Mouse (Mus musculus): ENCODE results near the gene Rftn2.
"Not testable (repeated sequence)": the region's sequence is repeated elsewhere in the genome, so short reads cannot be mapped to it uniquely, and the experiment has no call there.

Rftn2 gene

DNA sequence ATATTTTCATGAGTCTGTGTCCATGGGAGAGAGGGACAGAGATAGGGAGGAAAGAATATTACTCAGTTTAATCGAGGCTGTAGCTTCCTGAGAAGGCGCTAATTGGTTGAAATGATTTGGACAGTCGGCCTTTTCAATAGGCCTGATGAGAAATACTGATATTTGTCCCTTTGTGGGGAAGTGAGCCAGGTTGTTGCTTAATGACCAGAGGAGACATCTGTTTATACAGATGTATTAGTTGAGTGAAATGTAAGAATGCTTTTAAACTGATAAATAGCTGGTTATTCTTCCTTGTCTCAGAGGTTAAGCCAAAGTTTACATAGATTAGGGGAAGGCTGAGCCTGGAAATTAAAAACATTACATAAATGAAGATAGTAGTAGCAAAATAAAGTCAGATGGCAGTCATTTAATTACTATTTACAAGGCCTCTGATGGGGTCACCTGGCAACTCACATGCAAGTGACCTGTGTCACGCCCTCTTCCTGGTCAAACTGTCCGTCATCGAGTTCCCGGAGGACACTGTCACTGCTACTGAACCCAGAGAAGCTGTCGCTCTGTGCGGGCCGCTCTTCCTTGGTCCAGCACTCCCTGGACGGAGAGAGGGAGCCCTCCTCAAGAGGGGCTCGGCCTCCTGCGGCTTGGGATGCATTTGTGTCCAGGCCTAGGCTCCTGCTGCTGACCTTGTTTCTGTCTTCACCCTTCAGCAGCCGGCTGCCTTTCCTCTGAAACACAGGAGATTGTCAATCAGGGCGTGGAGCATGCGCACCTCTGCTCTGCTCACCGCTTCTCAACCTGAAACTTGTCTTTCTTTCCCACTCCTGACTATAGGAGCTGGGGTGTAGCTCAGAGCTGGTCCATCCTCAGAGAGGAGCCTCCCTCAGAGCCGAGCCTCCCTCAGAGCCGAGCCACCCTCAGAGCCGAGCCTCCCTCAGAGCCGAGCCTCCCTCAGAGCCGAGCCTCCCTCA is 54.9 kb downstream of the Rftn2 start:
- DNase-seq (ENCODE audit: low read depth), result no peak

DNA sequence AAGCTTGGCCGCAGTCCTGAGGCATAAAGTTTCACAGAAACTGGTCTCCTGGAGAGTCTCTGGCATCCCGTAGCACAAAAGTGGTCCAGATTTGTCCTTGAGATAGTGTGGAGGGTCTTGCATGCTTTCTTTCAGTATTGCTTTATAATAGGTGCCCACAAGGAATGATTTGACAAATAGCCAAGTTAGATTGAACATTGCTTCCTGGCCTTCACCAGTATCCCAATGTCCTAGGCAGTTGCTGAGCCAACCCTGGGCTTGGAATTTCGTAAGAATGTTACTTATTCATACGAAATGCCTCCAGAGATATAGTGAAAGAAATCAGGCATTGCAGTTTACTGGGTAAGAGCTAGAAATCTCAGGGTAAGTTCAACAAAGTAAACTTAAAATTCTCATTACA is 58.0 kb downstream of the Rftn2 start:
- no peak for DNase-seq (ENCODE audit: low read depth)

DNA sequence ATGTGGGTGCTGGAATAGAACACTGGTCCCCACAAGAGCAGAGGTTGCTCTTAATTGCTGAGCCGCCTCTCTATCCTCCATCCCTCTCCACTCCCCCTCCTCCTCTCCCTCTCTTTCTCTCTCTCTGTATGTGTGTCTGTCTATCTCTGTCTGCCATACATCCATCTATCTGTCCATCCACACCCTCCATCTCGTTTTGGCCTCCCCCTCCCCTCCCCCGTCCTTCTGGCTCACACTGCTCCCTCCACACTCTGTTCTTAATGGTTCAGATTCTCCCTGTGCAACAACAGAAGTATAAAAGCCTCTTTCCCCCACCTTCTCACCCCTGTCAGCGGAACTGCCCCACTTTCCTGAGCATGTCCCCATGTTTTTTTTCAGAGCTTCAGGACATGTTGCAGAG is 59.0 kb downstream of the Rftn2 start:
- DNase-seq (ENCODE audit: low read depth), result no peak

DNA sequence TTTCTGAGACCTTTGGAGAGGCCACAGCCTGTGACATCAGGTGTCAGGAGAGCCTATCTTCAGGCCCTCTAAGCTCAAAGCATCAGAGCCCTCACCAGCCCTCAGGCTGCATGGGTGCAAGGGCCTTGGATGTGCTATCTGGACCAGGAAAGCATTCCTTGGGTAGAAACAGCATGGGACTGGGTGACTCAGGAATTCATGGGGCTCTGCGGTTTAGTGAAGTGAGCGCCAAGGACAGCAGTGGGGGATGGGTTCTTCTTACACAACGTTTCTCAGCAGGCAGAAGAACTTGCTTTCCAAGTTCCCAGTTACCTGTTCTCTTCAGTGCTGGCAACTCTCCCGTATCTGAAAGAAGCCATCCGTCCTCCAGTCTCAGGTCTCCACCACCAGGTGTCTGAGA is 62.6 kb downstream of the Rftn2 start:
- peak; percentile 75 for DNase-seq (ENCODE audit: low read depth)

DNA sequence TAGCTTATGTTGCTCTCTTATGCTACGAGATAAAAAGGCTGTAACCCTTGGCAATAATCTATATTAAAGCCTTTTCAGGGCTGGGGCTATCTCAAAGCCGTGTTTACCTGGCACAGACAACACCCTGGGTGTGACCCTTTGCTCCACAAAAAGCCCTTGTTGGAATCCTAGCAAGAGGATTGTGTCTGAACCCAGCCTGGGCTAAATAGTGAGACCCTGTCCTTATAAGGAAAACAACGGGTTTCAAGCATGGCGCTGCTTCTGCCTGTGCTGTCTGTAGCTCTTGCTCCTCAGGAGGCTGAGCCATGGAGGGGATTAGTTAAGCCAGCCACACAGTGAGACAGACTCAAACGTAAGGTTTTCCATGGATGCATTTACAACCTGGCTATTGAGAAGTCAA is 63.8 kb downstream of the Rftn2 start:
- DNase-seq (ENCODE audit: low read depth), result no peak

DNA sequence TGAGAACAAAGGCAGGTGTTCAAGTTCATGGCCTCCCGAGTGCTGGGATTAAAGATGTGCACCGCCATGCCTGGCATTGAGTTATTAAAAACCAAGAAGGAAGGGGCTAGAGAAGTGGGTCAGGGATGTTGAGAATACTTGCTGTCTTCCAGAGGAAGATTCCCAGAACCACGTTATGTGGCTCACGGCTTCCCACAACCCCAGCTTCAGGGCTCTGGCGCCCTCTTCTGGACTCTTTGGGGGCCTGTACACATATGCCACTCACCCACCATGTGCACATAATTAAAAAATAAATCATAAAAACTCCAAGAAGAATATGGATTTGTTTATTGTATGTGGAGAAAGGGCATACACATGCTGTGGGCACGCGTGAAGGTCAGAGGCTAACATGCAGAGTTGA is 64.7 kb downstream of the Rftn2 start:
- no peak for DNase-seq (ENCODE audit: low read depth)

DNA sequence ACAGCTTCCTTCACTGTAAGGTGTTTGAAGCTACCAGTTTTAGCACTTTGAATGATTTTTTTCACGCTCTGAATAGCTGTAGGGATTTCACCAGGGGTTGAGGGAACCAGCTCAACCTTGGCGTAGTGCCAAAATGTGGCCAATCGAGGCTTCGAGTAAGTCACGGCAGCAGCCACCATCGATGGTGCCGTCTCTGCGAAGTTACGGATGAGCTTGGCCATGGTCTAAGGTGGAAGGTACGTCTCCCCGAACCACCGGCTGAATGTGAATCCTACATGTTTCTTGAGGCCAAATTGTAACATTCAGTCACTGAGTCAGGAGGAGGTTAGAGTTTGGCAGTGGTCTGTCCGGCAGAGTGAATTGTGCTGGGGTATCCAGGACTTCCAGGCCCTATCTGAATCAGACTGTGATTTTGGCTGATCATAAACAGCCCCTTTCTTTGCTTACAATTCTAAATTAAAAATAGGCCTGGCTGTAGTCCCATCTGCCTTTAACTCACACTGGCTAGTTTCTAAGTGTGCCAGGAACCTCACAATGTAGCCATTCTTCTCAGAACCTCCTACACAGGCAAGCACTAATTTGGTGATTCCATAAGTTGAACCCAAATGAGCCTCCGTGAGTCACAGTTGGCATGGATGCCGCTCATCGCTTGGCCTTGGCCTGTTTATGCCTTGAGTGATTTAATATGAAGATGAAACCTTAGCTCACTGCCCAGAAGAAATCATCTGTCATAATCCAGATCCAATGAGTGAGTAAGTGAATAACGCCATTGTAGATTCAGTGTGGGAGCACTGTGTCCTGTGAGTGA is 65.5 kb downstream of the Rftn2 start:
- peak; percentile 94 for DNase-seq (ENCODE audit: low read depth)

DNA sequence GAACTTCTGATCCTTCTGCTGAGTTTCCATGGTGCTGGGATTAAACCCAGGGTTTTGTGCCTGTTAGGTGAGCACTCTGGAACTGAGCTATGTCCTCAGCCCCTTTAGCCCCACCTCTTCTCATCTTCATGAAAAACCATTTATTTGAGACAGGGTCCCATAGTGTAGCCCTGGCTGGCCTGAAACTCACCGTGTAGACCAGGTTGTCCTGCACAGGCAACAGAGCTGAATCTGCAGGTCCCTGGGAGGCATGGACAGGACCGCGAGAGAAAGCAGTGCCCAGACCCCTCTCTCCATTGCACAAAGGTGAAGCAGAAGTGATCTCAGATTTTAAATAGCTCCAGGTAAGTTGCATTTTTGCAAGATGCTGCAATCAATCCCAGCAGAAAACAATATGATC is 66.4 kb downstream of the Rftn2 start:
- no peak for DNase-seq (ENCODE audit: low read depth)

DNA sequence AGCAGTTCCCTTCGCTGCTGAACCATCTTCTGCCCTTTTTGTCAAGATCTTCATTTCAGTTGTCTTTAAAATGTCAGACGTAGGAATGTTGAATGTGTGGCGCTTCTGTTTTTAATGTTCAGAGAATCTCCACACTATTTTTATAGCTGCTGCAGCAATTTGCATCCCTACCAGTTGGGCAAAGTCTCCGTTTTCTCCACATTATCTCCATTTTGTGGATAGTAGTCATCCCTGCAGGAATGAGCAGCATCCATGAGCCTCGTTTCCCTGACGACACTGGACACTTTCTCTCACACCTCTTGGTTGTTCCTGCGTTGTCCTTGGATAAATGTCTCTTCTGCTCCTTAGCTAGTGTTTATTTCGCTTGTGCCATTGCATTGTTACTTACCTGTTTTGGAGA is 67.8 kb downstream of the Rftn2 start:
- DNase-seq (ENCODE audit: low read depth), result no peak

DNA sequence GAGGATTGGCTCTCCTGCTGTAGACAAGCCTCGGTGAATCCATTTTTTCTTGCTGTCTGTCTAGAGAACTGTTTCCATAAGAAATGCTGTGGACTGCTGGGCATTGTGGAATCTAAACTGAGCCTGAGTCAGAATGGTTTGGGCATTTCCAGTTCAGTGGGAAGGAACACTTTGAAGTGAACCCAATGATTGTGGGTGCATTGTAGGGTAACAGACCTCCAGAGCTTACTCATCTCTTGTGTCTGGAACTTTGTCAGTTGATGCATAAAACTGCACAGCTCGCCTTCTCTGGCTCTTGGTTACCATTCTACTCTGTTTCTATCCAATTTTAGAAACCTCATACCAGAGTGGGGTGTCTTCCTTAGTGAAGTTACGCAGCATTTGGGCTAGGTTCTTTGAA is 68.4 kb downstream of the Rftn2 start:
- no peak for DNase-seq (ENCODE audit: low read depth)

DNA sequence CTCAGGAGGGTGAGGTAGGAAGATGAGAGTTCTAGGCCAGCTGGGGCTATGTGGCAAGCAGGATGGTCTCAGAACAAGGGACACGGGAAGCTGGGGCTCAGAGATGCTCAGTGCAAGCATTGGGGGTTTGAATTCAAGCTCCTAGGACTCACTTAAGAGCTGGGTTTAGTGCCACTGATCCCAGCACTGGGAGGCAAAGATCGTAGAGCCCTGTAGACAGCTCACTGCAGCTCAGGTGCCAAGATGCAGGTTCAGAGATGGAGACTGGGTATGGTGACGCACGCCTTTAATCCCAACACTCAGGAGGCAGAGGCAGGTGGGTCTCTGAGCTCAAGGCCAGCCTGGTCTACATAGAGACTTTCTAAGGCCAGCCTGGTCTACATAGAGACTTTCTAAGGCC is 69.3 kb downstream of the Rftn2 start:
- no peak for DNase-seq (ENCODE audit: low read depth)

DNA sequence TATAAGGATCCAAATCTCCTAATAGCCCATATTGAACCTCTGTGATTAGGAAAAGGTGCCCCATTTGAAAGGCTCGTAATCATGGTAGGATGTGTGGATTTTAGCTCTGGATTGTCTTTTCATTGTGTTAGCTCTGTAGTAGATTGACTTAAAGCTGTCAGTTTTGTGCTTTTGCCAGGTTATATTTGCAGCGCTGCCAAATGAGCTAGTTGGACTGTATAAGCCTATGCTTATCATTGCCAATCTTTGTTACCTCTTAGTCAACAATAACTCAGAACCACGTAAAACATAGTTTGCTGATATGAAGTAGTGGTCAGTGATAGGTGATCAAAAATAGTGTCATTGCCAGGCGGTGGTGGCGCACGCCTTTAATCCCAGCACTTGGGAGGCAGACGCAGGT is 81.0 kb downstream of the Rftn2 start:
- DNase-seq (ENCODE audit: low read depth), result no peak

DNA sequence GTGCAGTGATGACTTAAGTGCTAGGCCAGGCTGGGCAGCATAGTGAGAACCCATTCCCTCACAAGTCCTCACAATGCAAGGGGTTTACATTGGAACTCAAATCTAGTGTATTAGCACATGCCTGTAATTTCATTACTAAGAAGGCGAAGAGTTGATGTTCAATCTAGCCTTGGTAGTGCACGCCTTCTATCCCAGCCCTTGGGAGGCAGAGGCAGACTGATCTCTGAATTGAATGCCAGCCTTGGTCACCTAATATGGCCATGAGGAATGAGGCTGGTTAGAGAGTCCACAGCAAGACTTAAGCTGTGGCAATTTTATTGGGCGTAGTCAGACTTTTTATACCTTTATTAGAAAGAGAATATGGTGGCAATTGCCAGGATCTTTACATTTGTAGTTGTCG is 82.2 kb downstream of the Rftn2 start:
- no peak for DNase-seq (ENCODE audit: low read depth)

DNA sequence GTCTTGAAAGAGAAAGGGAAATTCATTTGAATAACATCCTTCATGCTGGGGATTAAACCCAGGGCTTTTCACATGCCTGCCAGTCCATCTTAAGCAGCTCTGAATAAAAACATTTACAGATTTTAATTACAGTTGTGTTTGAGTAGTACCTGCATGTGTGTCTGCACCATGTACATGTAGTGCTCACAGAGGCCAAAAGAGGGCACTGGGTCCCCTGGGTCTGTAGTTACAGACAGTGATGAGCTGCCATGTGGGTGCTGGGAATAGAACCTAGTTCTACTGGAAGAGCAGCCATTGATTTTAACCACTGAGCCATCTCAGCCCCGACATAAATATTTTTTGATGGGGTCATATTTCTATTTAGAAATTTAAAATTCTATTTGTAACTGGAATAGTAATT is 90.7 kb downstream of the Rftn2 start:
- no peak for DNase-seq (ENCODE audit: low read depth)

DNA sequence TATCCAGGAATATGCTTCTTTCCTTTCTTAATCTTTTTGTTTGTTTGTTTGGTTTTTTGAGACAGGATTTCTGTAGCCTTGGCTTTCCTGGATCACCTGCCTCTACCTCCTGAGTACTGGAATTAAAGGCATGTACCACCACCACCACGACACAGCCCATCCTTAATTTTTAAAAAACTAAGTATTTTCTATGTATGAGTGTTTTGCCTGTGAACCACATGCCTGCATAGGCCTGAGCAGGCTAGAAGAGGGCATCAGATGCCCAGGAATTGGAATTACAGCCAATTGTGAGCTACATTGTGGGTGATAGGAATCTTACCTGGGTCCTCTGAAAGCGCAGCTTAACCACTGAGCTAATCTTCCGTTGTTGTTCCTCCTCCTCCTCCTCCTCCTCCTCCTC is 92.3 kb downstream of the Rftn2 start:
- DNase-seq (ENCODE audit: low read depth), result no peak

DNA sequence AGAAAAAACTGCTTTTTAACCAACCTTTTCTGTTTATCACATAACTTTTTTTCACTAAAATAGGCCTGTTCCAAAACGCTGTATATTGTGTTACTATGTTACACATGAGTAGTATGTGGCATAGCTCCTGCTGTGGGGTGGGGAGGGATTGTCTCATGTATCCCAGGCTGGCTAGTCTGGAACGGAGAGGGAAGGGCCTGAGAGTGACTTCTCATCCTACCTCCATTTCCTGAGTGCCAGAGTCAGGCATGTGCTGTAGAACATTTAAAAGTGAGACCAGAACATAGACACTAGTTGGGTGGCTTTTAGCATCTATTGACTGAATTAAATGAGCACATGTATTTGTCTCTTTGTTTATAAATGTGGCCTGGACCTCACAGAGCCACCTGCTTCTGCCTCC is 93.4 kb downstream of the Rftn2 start:
- DNase-seq (ENCODE audit: low read depth), result no peak

DNA sequence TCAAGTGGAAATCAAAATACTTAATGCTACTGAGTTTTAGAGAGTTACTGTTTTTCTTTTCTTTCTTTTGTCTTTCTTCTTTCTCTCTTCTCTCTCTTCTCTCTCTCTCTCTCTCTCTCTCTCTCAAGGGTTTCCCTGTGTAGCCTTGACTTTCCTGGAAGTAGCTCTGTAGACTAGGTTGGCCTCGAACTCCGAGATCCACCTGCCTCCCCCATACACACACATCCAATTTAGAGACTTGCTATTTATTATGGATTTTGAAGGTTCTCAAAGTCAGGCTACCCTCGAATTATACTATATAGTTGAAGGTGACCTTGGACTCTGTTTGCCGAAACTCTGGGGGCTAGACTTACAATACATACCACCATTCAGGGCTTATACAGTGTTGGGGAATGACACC is 94.3 kb downstream of the Rftn2 start:
- DNase-seq (ENCODE audit: low read depth), result no peak

DNA sequence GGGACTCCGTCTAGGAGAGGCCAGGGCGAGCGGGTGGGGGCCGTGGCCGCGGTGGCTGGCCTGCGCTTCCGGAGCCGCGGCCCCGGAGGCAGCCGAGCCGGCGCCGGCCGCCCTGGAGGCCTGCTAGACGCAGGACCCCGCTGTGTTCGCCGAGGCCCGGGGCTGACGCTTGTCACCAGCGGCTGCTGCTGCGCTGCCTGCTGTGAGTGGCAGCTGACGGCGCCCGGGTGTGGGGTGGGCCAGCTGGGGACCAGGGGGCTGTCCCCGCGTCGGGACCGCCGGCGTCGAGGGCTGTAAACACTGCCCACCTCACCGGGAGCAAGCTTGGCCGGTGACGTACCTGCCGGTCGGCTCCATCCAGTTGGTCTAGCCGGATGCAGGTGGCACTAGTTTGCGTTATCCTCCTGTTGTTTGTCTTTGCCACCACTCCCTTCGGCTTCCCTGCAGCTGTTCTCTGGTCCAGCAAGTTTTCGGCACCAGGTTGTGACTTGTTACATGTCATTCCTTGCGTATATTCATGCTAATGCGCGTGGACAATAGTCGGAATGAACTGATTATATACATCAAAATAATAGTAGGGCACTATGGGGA is 95.1 kb downstream of the Rftn2 start:
- DNase-seq (ENCODE audit: low read depth), result no peak

DNA sequence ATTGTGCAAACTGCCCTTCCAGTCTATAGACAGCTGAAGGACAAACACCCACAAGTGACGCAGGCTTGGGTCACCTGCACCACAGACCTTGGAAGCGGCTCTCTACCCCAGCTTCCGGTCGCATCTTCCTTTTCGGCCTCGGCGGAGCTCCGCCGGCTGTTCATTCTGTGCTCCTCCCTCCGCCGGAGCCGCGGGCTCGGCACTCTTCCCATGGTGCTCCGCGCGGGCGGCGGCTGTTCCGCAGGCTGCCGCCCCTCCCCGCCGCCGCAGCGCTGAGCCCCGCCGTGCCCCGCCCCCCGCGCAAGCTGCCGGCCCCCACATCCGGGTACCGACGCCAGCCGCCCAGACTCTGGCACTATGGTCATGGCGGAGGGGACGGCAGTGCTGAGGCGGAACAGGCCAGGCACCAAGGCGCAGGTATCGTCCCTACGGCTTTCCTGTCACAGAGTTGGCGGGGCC is 95.6 kb downstream of the Rftn2 start, which contains the start of gene Mob4:
Mob4 (plus strand) TSS at position 289 of the 459 bp plus-strand sequence.
- peak; percentile 56 for DNase-seq (ENCODE audit: low read depth)

DNA sequence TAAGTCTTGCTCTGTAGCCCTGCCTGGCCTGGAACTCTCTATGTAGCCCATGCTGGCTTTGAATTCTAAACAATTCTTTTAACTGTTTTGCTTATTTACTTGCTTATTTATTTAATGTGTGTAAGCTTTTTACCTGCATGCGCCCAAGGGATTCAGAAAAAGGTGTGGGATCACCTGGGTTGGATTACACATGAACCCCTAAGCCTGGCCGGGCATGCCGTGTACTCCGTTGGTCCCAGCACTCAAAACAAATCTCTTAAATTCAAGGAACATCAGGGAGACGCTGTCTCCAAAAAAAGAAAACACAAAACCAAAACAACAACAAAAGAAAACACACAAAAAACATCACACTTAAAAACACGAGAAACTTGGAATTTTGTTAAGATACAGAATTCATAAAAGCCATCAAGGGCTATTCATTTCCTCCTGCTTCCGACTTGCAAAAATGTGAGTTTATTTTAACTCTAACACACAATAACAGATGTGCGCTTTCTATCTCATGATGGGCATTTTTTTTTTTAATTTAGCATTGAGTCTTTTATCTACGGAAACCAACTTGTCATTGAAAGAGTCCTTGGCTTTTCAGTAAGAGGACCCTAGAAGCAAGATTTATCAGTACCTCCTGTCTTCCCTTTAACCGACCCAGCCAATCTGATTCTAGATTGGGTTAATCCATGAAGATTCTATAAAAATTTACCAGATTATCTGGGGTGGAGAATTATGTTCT is 96.2 kb downstream of the Rftn2 start:
- no peak for DNase-seq (ENCODE audit: low read depth)

DNA sequence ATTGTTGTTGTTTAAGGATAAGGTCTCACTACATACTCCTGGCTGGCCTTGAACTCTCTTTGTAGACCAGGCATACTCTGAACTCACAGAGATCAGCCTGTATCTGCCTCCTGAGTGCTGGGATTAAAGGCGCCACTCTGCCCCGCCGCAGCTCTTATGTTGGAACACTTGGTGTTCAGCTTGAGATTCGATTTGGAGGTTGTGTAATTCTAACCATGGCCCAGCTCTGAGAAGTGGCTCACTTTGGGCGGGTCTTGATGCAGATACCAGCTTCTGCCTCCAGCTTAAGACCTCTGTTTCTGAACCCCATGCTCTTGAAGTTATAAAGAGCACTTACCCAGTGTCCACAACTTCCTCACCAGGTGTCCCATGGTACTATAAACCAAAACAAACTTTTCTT is 96.9 kb downstream of the Rftn2 start:
- no peak for DNase-seq (ENCODE audit: low read depth)

DNA sequence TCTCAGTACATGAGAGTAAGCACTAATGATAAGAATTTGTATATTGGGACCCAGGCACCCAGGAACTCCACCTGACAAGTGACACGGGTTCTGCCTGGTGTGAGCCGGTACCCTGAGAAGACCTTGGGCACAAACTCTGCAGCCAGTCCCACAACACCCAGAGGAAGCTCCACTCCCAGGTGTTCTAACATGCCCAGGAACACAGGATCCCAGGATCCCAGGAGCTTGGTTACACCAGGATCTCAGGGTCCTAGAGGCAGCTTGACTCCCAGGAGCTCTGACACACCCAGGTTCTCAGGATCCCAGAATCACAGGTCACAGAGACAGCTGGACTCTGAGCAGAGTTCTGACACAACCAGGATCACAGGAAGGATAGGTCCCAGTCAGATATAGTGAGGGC is 102.4 kb downstream of the Rftn2 start:
- DNase-seq (ENCODE audit: low read depth), result not testable (repeated sequence)

All from fibroblast of lung, adult 2 months (primary cell).